Mouse (Mus musculus) heart, embryonic 14.5 days (tissue): Measurements from ENCODE around the gene Tmem247. TPM values are rescaled to one million over a fixed set of nuclear protein-coding genes. Genes with fewer than 3 reads are reported as not detected.

Source experiments
- ATAC-seq: fragments of 200-750 bp; cut with Nextera tagmentation; 2 replicates; pipeline ENCODE4 v1.8.0; 2017; ENCODE audit warnings: low read depth, moderate TSS enrichment; ENCODE audit not compliant: insufficient number of reproducible peaks, insufficient read depth, low FRiP score
- H3K27ac ChIP-seq, 2 experiments: fragments of 200-500 bp in 1 of 2; fragments of 300-500 bp in 1 of 2; sonication (generic) in 1 of 2; replicated peaks in 1 of 2; 2 replicates each; pipeline ENCODE4 v1.5.1; 2012 to 2014; ENCODE audit warnings: low read depth in 2 of 2, low read length in 2 of 2, control low read depth in 1 of 2, mild to moderate bottlenecking in 1 of 2, mixed read lengths in 1 of 2; ENCODE audit not compliant: control insufficient read depth in 1 of 2, insufficient read depth in 1 of 2
- H3K27me3 ChIP-seq: fragments of 300-500 bp; sonication (generic); 2 replicates; pipeline ENCODE4 v1.6.1; 2014; ENCODE audit warnings: mild to moderate bottlenecking, low read length, control low read depth; ENCODE audit not compliant: control insufficient read depth, insufficient read depth
- H3K36me3 ChIP-seq: fragments of 300-500 bp; sonication (generic); 2 replicates; pipeline ENCODE4 v1.6.1; 2014; ENCODE audit warnings: mild to moderate bottlenecking, control low read depth, low read length, mixed read lengths; ENCODE audit not compliant: control insufficient read depth, insufficient read depth
- H3K4me1 ChIP-seq, 2 experiments: fragments of 200-500 bp in 1 of 2; fragments of 300-500 bp in 1 of 2; sonication (generic) in 1 of 2; 2 replicates each; pipeline ENCODE4 v1.6.1; 2012 to 2014; ENCODE audit warnings: low read length in 2 of 2, control low read depth in 1 of 2, mixed read lengths in 1 of 2; ENCODE audit not compliant: control insufficient read depth in 2 of 2, insufficient read depth in 2 of 2
- H3K4me2 ChIP-seq: fragments of 300-500 bp; sonication (generic); 2 replicates; pipeline ENCODE4 v1.6.1; 2014; ENCODE audit warnings: mild to moderate bottlenecking, low read length
- H3K4me3 ChIP-seq, 2 experiments: fragments of 200-500 bp in 1 of 2; fragments of 300-500 bp in 1 of 2; sonication (generic) in 1 of 2; 2 replicates each; pipeline ENCODE4 v1.5.1; 2012 to 2014; ENCODE audit warnings: low read length in 2 of 2, mild to moderate bottlenecking in 2 of 2, control low read depth in 1 of 2, low read depth in 1 of 2, moderate library complexity in 1 of 2; ENCODE audit not compliant: control insufficient read depth in 1 of 2, insufficient read depth in 1 of 2
- H3K9ac ChIP-seq: fragments of 300-500 bp; sonication (generic); 2 replicates; pipeline ENCODE4 v1.6.1; 2014; ENCODE audit warnings: mild to moderate bottlenecking, low read length
- H3K9me3 ChIP-seq: fragments of 300-500 bp; sonication (generic); 2 replicates; pipeline ENCODE4 v1.6.1; 2016; ENCODE audit warnings: low read length, control low read depth; ENCODE audit not compliant: control insufficient read depth
- WGBS: fragments of 180-500 bp; shearing (Covaris S2); extraction: QIAGEN DNeasy Blood & Tissue Kit; methylation state at CpG from one replicate; pipeline ENCODE4 v1.1.7; 2014; 5-methylcytosine and 5-hydroxymethylcytosine counted together
- polyA plus RNA-seq: library from polyadenylated mRNA; unstranded; fragments of >200 nt; fragmentation: Nextera tagmentation; extraction: Ambion mirVana; gene quantifications from 2 replicates; pipeline ENCODE4 v1.2.1, GENCODE M21; 2014

Tmem247 gene
- polyA plus RNA-seq, 1 experiment from 2014 or later, result not detected

- 82% methylated on average over 6 of the region's 6 CpGs for WGBS
- ATAC-seq, result no peak
- Histone ChIP-seq H3K9ac (no peak overlapping the region), H3K36me3 (no peaks in the 10 kb centered on the region), H3K4me2 (no peak overlapping the region), H3K27ac (no peak overlapping the region), H3K4me1 (no peaks in the 10 kb centered on the region), H3K27me3 (no peaks in the 10 kb centered on the region), H3K4me3 (no peak overlapping the region), H3K9me3 (no peaks in the 10 kb centered on the region)
These were observed 19.5 kb upstream of the Tmem247 start for GRCm38 (mm10) chr17:86897486-86898165.

GRCm38 (mm10) chr17:86899821-86900220, 17.3 kb upstream of the Tmem247 start:
- peaks cover 11 to 15% of the 10 kb centered on the region in 2 experiments for H3K4me1 ChIP-seq
- H3K9me3 ChIP-seq, result no peaks in the 10 kb centered on the region
- H3K9ac ChIP-seq, result no peak overlapping the region
- H3K4me2 ChIP-seq, result no peak overlapping the region
- no peaks in the 10 kb centered on the region for H3K27me3 ChIP-seq
- ATAC-seq, result no peak
- H3K27ac ChIP-seq, result no peak overlapping the region
- no peaks in the 10 kb centered on the region for H3K36me3 ChIP-seq
- WGBS, result 74% methylated on average over 5 of the region's 5 CpGs
- no peak overlapping the region for H3K4me3 ChIP-seq

GRCm38 (mm10) chr17:86900564-86900963, 16.6 kb upstream of the Tmem247 start:
- Histone ChIP-seq H3K4me1 (peaks cover 18 to 22% of the 10 kb centered on the region in 2 experiments), H3K36me3 (no peaks in the 10 kb centered on the region), H3K27ac (no peak overlapping the region), H3K9ac (no peak overlapping the region), H3K27me3 (no peaks in the 10 kb centered on the region), H3K9me3 (no peaks in the 10 kb centered on the region), H3K4me3 (no peak overlapping the region), H3K4me2 (no peak overlapping the region)
- 72% methylated on average over 5 of the region's 5 CpGs for WGBS
- no peak for ATAC-seq

- H3K4me2 ChIP-seq, result no peak overlapping the region
- H3K27me3 ChIP-seq, result no peaks in the 10 kb centered on the region; the same call in 1 of the 2 replicates
- ATAC-seq, result no peak
- no peaks in the 10 kb centered on the region for H3K36me3 ChIP-seq
- 86% methylated on average over 14 of the region's 14 CpGs for WGBS
- H3K9me3 ChIP-seq, result no peaks in the 10 kb centered on the region
- H3K4me1 ChIP-seq, result peaks cover 22 to 27% of the 10 kb centered on the region in 2 experiments
- H3K4me3 ChIP-seq, result no peak overlapping the region
- no peak overlapping the region for H3K9ac ChIP-seq
- no peak overlapping the region for H3K27ac ChIP-seq
These were observed 14.6 kb upstream of the Tmem247 start for GRCm38 (mm10) chr17:86902399-86903067.

- Histone ChIP-seq H3K9ac (no peak overlapping the region), H3K4me1 (peaks cover 22 to 27% of the 10 kb centered on the region in 2 experiments), H3K27me3 (no peaks in the 10 kb centered on the region; the same call in 1 of the 2 replicates), H3K4me2 (0 out of 2 replicates have a peak overlapping the region, but pooled peaks have one; percentile 4), H3K27ac (no peak overlapping the region), H3K4me3 (no peak overlapping the region), H3K9me3 (no peaks in the 10 kb centered on the region), H3K36me3 (no peaks in the 10 kb centered on the region)
- 22% methylated on average over 7 of the region's 7 CpGs for WGBS
- no peak for ATAC-seq
These were observed 13.6 kb upstream of the Tmem247 start for GRCm38 (mm10) chr17:86903596-86903995.

GRCm38 (mm10) chr17:86904206-86904605, 12.9 kb upstream of the Tmem247 start:
- Histone ChIP-seq H3K4me3 (no peak overlapping the region), H3K9me3 (no peaks in the 10 kb centered on the region), H3K4me1 (peaks cover 22 to 27% of the 10 kb centered on the region in 2 experiments), H3K9ac (0 out of 2 replicates have a peak overlapping the region, but pooled peaks have one; percentile 1), H3K36me3 (no peaks in the 10 kb centered on the region), H3K27me3 (no peaks in the 10 kb centered on the region; the same call in 1 of the 2 replicates), H3K4me2 (no peak overlapping the region), H3K27ac (no peak overlapping the region)
- no peak for ATAC-seq
- WGBS, result 72% methylated on average over 3 of the region's 3 CpGs

- Histone ChIP-seq H3K4me2 (peak overlapping the region; percentile 39), H3K4me1 (peaks cover 24 to 27% of the 10 kb centered on the region in 2 experiments), H3K27ac (peak overlapping the region; percentile 18 to 68; a peak in 3 of 4 replicates), H3K9ac (peak overlapping the region; percentile 25; the same call in 1 of the 2 replicates), H3K27me3 (no peaks in the 10 kb centered on the region; the same call in 1 of the 2 replicates), H3K9me3 (no peaks in the 10 kb centered on the region), H3K4me3 (no peak overlapping the region), H3K36me3 (no peaks in the 10 kb centered on the region)
- WGBS, result 17% methylated on average over 19 of the region's 19 CpGs
- ATAC-seq, result peak; percentile 48
These were observed 11.6 kb upstream of the Tmem247 start for GRCm38 (mm10) chr17:86905297-86906135.
